Mouse (Mus musculus): ENCODE results near the gene Gm9195.

The Gm9195 gene

GRCm38 (mm10) chr14:72440929-72441328, 50.7 kb downstream of the Gm9195 start:
- no peak for DNase-seq

DNA sequence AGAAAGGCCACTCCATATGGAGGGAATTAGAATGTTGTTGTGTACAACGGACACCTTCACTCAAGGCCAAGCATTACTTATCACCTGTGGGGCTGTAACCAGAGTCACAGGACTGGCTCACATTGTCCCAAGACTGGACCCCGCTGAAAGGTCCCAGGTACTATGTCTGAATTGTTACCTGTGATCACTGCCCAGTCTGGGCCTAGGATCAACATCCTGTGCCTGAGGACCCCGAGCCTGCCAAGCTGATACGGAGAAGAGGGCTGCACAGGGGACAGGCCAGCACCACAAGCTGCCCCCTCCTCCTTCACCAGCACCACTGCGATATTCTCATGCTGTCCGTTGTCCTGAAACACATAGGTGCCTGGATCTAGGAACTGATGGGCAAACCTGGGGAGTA, 51.2 kb downstream of the Gm9195 start:
- no peak for DNase-seq

- DNase-seq, result no peak
These were observed 52.7 kb downstream of the Gm9195 start for GRCm38 (mm10) chr14:72438976-72439375.

DNA sequence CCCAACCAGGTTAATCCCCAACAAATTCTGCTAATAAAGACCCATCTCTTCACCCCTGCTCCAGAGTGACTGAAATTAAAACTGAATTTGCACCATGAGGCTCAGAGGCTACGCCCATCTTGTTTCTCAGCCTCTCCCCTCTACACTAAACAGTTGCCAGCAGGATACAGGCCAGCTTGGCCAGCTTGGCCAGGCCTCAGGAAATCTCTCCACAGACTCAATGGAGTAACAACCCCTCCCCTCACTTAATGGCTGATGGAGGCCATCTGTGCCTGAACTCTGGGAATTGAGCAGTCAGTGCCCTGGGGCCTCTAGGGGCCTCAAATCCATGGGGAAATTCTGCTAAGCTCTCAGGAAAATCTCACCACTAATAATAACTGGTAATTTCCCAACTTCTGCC, 101.9 kb downstream of the Gm9195 start:
- DNase-seq, result no peak

- no peak for DNase-seq
These were observed 102.3 kb downstream of the Gm9195 start for GRCm38 (mm10) chr14:72389288-72389687.

GRCm38 (mm10) chr14:72377224-72377623, 114.4 kb downstream of the Gm9195 start:
- DNase-seq, result no peak
